Mouse (Mus musculus) heart, adult 8-10 months (tissue): Measurements from ENCODE around the gene Ins2. TPM values are rescaled to one million over a fixed set of nuclear protein-coding genes. Genes with fewer than 3 reads are reported as not detected.

Experiments
- DNase-seq: peaks from one replicate; pipeline ENCODE4 v3.0.0; 2022; ENCODE audit warnings: low spot score
- total RNA-seq, 4 experiments: library from RNA; stranded (reverse); gene quantifications; 2 replicates each; pipeline ENCODE4 v1.2.4; 2022

The Ins2 gene
- total RNA-seq, result not detected

GRCm38 (mm10) chr7:142743281-142743680 is at the start of gene Ins2:
Gene Ins2 (minus strand): TSS chr7:142743381.
- DNase-seq, result no peak

GRCm38 (mm10) chr7:142792650-142793275 is 49.6 kb upstream of the Ins2 start:
- DNase-seq, result no peak

GRCm38 (mm10) chr7:142789667-142790066 is 46.5 kb upstream of the Ins2 start:
- DNase-seq, result no peak

GRCm38 (mm10) chr7:142737772-142738171 is 5.4 kb downstream of the Ins2 start:
- DNase-seq, result peak; percentile 28

- DNase-seq, result peak; percentile 31
These were observed 6.2 kb downstream of the Ins2 start for GRCm38 (mm10) chr7:142736943-142737490.

GRCm38 (mm10) chr7:142725973-142726372 is 17.2 kb downstream of the Ins2 start:
- DNase-seq, result peak; percentile 4

- DNase-seq, result peak; percentile 15
These were observed 22.5 kb downstream of the Ins2 start for GRCm38 (mm10) chr7:142720725-142721124.

GRCm38 (mm10) chr7:142714783-142715498 is 28.2 kb downstream of the Ins2 start:
- peak; percentile 46 for DNase-seq

GRCm38 (mm10) chr7:142706873-142707272 is 36.3 kb downstream of the Ins2 start:
- no peak for DNase-seq

GRCm38 (mm10) chr7:142699334-142699860 is 43.8 kb downstream of the Ins2 start:
- DNase-seq, result peak; percentile 81

- peak; percentile 49 for DNase-seq
These were observed 64.6 kb downstream of the Ins2 start for GRCm38 (mm10) chr7:142678611-142679010.

GRCm38 (mm10) chr7:142675644-142676043 is 67.5 kb downstream of the Ins2 start:
- DNase-seq, result peak; percentile 29

- no peak for DNase-seq
These were observed 68.0 kb downstream of the Ins2 start for GRCm38 (mm10) chr7:142675141-142675540.

- DNase-seq, result peak; percentile 38
These were observed 71.1 kb downstream of the Ins2 start for GRCm38 (mm10) chr7:142672120-142672519.

GRCm38 (mm10) chr7:142671067-142671466 is 72.1 kb downstream of the Ins2 start:
- no peak for DNase-seq

- DNase-seq, result no peak
These were observed 73.2 kb downstream of the Ins2 start, which contains the start of gene Gm49394 for GRCm38 (mm10) chr7:142669751-142670625. Gene Gm49394 (minus strand): TSS chr7:142669942.

- DNase-seq, result no peak
These were observed 74.9 kb downstream of the Ins2 start for GRCm38 (mm10) chr7:142668328-142668727.

GRCm38 (mm10) chr7:142667521-142667920 is 75.7 kb downstream of the Ins2 start:
- DNase-seq, result no peak

- DNase-seq, result no peak
These were observed 76.5 kb downstream of the Ins2 start, which contains the start of gene Igf2 for GRCm38 (mm10) chr7:142666659-142667058. Gene Igf2 (minus strand): TSS chr7:142666816.

- DNase-seq, result no peak
These were observed 77.1 kb downstream of the Ins2 start for GRCm38 (mm10) chr7:142666109-142666508.

GRCm38 (mm10) chr7:142665364-142665763 is 77.8 kb downstream of the Ins2 start:
- DNase-seq, result no peak
